Mouse (Mus musculus) limb, embryonic 14.5 days (tissue): ENCODE data around the gene 2310022A10Rik. TPM values are rescaled to one million over a fixed set of nuclear protein-coding genes. Genes with fewer than 3 reads are reported as not detected.

Experiments
- ATAC-seq: fragments of 200-750 bp; cut with Nextera tagmentation; 2 replicates; pipeline ENCODE4 v1.8.0; 2017; ENCODE audit warnings: low read depth, moderate number of reproducible peaks, moderate TSS enrichment; ENCODE audit not compliant: low FRiP score
- DNase-seq: peaks from one replicate; pipeline ENCODE4 v3.0.0-alpha.2; 2015; ENCODE audit warnings: low spot score
- H3K27ac ChIP-seq: fragments of 300-500 bp; sonication (generic); replicated peaks from 2 replicates; pipeline ENCODE4 v1.5.1; 2014; ENCODE audit warnings: low read depth, mild to moderate bottlenecking, low read length, moderate library complexity, mixed read lengths
- H3K27me3 ChIP-seq: fragments of 300-500 bp; sonication (generic); 2 replicates; pipeline ENCODE4 v1.6.1; 2014; ENCODE audit warnings: low read length, mixed read lengths; ENCODE audit not compliant: control insufficient read depth, insufficient read depth
- H3K36me3 ChIP-seq: fragments of 300-500 bp; sonication (generic); 2 replicates; pipeline ENCODE4 v1.6.1; 2014; ENCODE audit warnings: mild to moderate bottlenecking, low read length, moderate library complexity, mixed read lengths; ENCODE audit not compliant: control insufficient read depth, insufficient read depth
- H3K4me1 ChIP-seq: fragments of 300-500 bp; sonication (generic); 2 replicates; pipeline ENCODE4 v1.6.1; 2014; ENCODE audit warnings: antibody characterized with exemption, low read length, mixed read lengths; ENCODE audit not compliant: control insufficient read depth, insufficient read depth
- H3K4me2 ChIP-seq: fragments of 300-500 bp; sonication (generic); replicated peaks from 2 replicates; pipeline ENCODE4 v1.6.1; 2014; ENCODE audit warnings: low read depth, mild to moderate bottlenecking, low read length, moderate library complexity; ENCODE audit not compliant: severe bottlenecking
- H3K4me3 ChIP-seq: fragments of 300-500 bp; sonication (generic); replicated peaks from 2 replicates; pipeline ENCODE4 v1.5.1; 2014; ENCODE audit warnings: low read length
- H3K9ac ChIP-seq: fragments of 300-500 bp; sonication (generic); 2 replicates; pipeline ENCODE4 v1.6.1; 2014; ENCODE audit warnings: mild to moderate bottlenecking, low read depth, low read length, moderate library complexity; ENCODE audit not compliant: severe bottlenecking
- H3K9me3 ChIP-seq: fragments of 300-500 bp; sonication (generic); 2 replicates; pipeline ENCODE4 v1.6.1; 2016; ENCODE audit warnings: low read length; ENCODE audit not compliant: control insufficient read depth
- POLR2A ChIP-seq: fragments of 200-500 bp; IDR thresholded peaks from 2 replicates; pipeline ENCODE4 v1.8.0; 2012; ENCODE audit warnings: inconsistent platforms, mild to moderate bottlenecking, moderate library complexity, borderline replicate concordance; ENCODE audit not compliant: insufficient read depth, insufficient read length; ENCODE audit errors: extremely low read depth
- WGBS: fragments of 180-500 bp; shearing (Covaris S2); extraction: QIAGEN DNeasy Blood & Tissue Kit; methylation state at CpG from one replicate; pipeline ENCODE4 v1.1.7; 2014; 5-methylcytosine and 5-hydroxymethylcytosine counted together
- polyA plus RNA-seq, 2 experiments: library from polyadenylated mRNA; depleted of rRNA in 1 of 2; stranded (reverse) in 1 of 2; unstranded in 1 of 2; fragments of >200 nt; fragmentation: Nextera tagmentation in 1 of 2; extraction: Ambion mirVana in 1 of 2; gene quantifications; 2 replicates each; pipeline versions ENCODE4 v1.2.1 to v1.2.3; 2012 to 2014

2310022A10Rik gene
- polyA plus RNA-seq, 2 experiments = 27.4 to 39.8 TPM

- H3K4me2 ChIP-seq = no peak overlapping the region
- no peak overlapping the region for H3K4me3 ChIP-seq
- H3K9me3 ChIP-seq = no peaks in the 10 kb centered on the region
- H3K4me1 ChIP-seq = no peaks in the 10 kb centered on the region
- no peak overlapping the region for H3K9ac ChIP-seq
- H3K36me3 ChIP-seq = peaks cover 8% of the 10 kb centered on the region; the same call in 1 of the 2 replicates
- 71% methylated on average over 9 of the region's 9 CpGs for WGBS
- ATAC-seq = no peak
- DNase-seq = no peak
- H3K27ac ChIP-seq = no peak overlapping the region
- no peak for TF ChIP-seq POLR2A
- H3K27me3 ChIP-seq = no peaks in the 10 kb centered on the region
Measured at GRCm38 (mm10) chr7:27514961-27515360, 38.1 kb upstream of the 2310022A10Rik start.

- no peak for DNase-seq
- Histone ChIP-seq H3K4me1 (no peaks in the 10 kb centered on the region), H3K27me3 (no peaks in the 10 kb centered on the region), H3K4me3 (no peak overlapping the region), H3K4me2 (no peak overlapping the region), H3K36me3 (peaks cover 8% of the 10 kb centered on the region; the same call in 1 of the 2 replicates), H3K9ac (no peak overlapping the region), H3K9me3 (no peaks in the 10 kb centered on the region), H3K27ac (no peak overlapping the region)
- no peak for ATAC-seq
- WGBS = 88% methylated on average over 9 of the region's 9 CpGs
- TF ChIP-seq POLR2A = no peak
Measured at GRCm38 (mm10) chr7:27518314-27518713, 34.7 kb upstream of the 2310022A10Rik start.

GRCm38 (mm10) chr7:27520104-27520503, 32.9 kb upstream of the 2310022A10Rik start:
- Histone ChIP-seq H3K36me3 (peaks cover 8% of the 10 kb centered on the region; the same call in 1 of the 2 replicates), H3K9me3 (no peaks in the 10 kb centered on the region), H3K9ac (no peak overlapping the region), H3K27ac (no peak overlapping the region), H3K4me2 (no peak overlapping the region), H3K4me3 (no peak overlapping the region), H3K27me3 (no peaks in the 10 kb centered on the region), H3K4me1 (no peaks in the 10 kb centered on the region)
- no peak for ATAC-seq
- TF ChIP-seq POLR2A = no peak
- no peak for DNase-seq

GRCm38 (mm10) chr7:27520599-27520998, 32.4 kb upstream of the 2310022A10Rik start:
- peak; percentile 30 for DNase-seq
- no peak for TF ChIP-seq POLR2A
- Histone ChIP-seq H3K4me2 (no peak overlapping the region), H3K9ac (no peak overlapping the region), H3K36me3 (peaks cover 8% of the 10 kb centered on the region; the same call in 1 of the 2 replicates), H3K4me3 (no peak overlapping the region), H3K9me3 (no peaks in the 10 kb centered on the region), H3K27me3 (no peaks in the 10 kb centered on the region), H3K27ac (no peak overlapping the region), H3K4me1 (no peaks in the 10 kb centered on the region)
- ATAC-seq = no peak
- WGBS = 65% methylated on average over 1 of the region's 1 CpGs

- peaks cover 3% of the 10 kb centered on the region; the same call in 1 of the 2 replicates for H3K36me3 ChIP-seq
- no peak within 1 kb of the TSS for H3K4me2 ChIP-seq
- no peaks in the 10 kb centered on the region for H3K9me3 ChIP-seq
- WGBS = 74% methylated on average over 5 of the region's 5 CpGs
- H3K9ac ChIP-seq = no peak within 1 kb of the TSS
- H3K4me3 ChIP-seq = no peak within 1 kb of the TSS
- DNase-seq (no peak), ATAC-seq (no peak)
- no peak for TF ChIP-seq POLR2A
- H3K27ac ChIP-seq = no peak within 1 kb of the TSS
- H3K27me3 ChIP-seq = no peaks in the 10 kb centered on the region
- no peaks in the 10 kb centered on the region for H3K4me1 ChIP-seq
Measured at GRCm38 (mm10) chr7:27522967-27523366, 30.1 kb upstream of the 2310022A10Rik start, which contains the start of gene Hipk4. Gene Hipk4 (plus strand): TSS chr7:27523267.

- no peaks in the 10 kb centered on the region for H3K36me3 ChIP-seq
- no peak overlapping the region for H3K4me3 ChIP-seq
- TF ChIP-seq POLR2A = no peak
- H3K9ac ChIP-seq = no peak overlapping the region
- no peak overlapping the region for H3K27ac ChIP-seq
- no peaks in the 10 kb centered on the region for H3K4me1 ChIP-seq
- WGBS = 97% methylated on average over 13 of the region's 13 CpGs
- DNase-seq (no peak), ATAC-seq (no peak)
- no peaks in the 10 kb centered on the region for H3K27me3 ChIP-seq
- H3K9me3 ChIP-seq = no peaks in the 10 kb centered on the region
- H3K4me2 ChIP-seq = no peak overlapping the region
Measured at GRCm38 (mm10) chr7:27523805-27524204, 29.2 kb upstream of the 2310022A10Rik start.
